Mouse (Mus musculus) gonadal fat pad, adult 2 months (tissue): Measurements from ENCODE around the gene Lingo2. TPM values are rescaled to one million over a fixed set of nuclear protein-coding genes. Genes with fewer than 3 reads are reported as not detected.

ENCODE experiments used
- DNase-seq: peaks from one replicate; pipeline ENCODE4 v3.0.0-alpha.2; 2012; ENCODE audit warnings: low read depth
- polyA plus RNA-seq: library from polyadenylated mRNA; depleted of rRNA; stranded (reverse); fragments of >200 nt; gene quantifications from 2 replicates; pipeline ENCODE4 v1.2.3, GENCODE M21; 2012; rRNA removed

Lingo2 gene
- polyA plus RNA-seq, result not detected in 2 replicates

GRCm38 (mm10) chr4:36951150-36951954, at the start of gene Lingo2:
Lingo2 (minus strand) TSS chr4:36951747.
- DNase-seq, result no peak

- DNase-seq, result no peak
Measured at GRCm38 (mm10) chr4:36973358-36973757, 21.8 kb upstream of the Lingo2 start.

- DNase-seq, result no peak
Measured at GRCm38 (mm10) chr4:36952431-36953429, 1.2 kb upstream of the Lingo2 start.

- DNase-seq, result no peak
Measured at GRCm38 (mm10) chr4:36951955-36952215, 338 bp upstream of the Lingo2 start.

GRCm38 (mm10) chr4:36950790-36951149, 777 bp downstream of the Lingo2 start:
- no peak for DNase-seq

- no peak for DNase-seq
Measured at GRCm38 (mm10) chr4:36950021-36950751, 1.4 kb downstream of the Lingo2 start.

GRCm38 (mm10) chr4:36890810-36891209, 60.7 kb downstream of the Lingo2 start:
- DNase-seq, result no peak

- no peak for DNase-seq
Measured at GRCm38 (mm10) chr4:36890365-36890764, 61.2 kb downstream of the Lingo2 start.

GRCm38 (mm10) chr4:36874781-36875180, 76.8 kb downstream of the Lingo2 start:
- DNase-seq, result no peak

GRCm38 (mm10) chr4:36824982-36825381, 126.6 kb downstream of the Lingo2 start:
- DNase-seq, result no peak

- no peak for DNase-seq
Measured at GRCm38 (mm10) chr4:36821914-36822313, 129.6 kb downstream of the Lingo2 start.

GRCm38 (mm10) chr4:36775088-36775487, 176.5 kb downstream of the Lingo2 start:
- no peak for DNase-seq

GRCm38 (mm10) chr4:36730691-36731090, 220.9 kb downstream of the Lingo2 start:
- DNase-seq, result no peak

- no peak for DNase-seq
Measured at GRCm38 (mm10) chr4:36716411-36716810, 235.1 kb downstream of the Lingo2 start.

- no peak for DNase-seq
Measured at GRCm38 (mm10) chr4:36698888-36699287, 252.7 kb downstream of the Lingo2 start.

- no peak for DNase-seq
Measured at GRCm38 (mm10) chr4:36696810-36697209, 254.7 kb downstream of the Lingo2 start.

GRCm38 (mm10) chr4:36659920-36660319, 291.6 kb downstream of the Lingo2 start:
- no peak for DNase-seq

- DNase-seq, result no peak
Measured at GRCm38 (mm10) chr4:36647753-36648152, 303.8 kb downstream of the Lingo2 start.

GRCm38 (mm10) chr4:36635666-36636065, 315.9 kb downstream of the Lingo2 start:
- no peak for DNase-seq

- no peak for DNase-seq
Measured at GRCm38 (mm10) chr4:36576801-36577200, 374.7 kb downstream of the Lingo2 start.

GRCm38 (mm10) chr4:36576256-36576655, 375.3 kb downstream of the Lingo2 start:
- no peak for DNase-seq

- DNase-seq, result no peak
Measured at GRCm38 (mm10) chr4:36566544-36566943, 385.0 kb downstream of the Lingo2 start.
